Mouse (Mus musculus): ENCODE results near the gene Tnfrsf13b.
"Not testable (repeated sequence)": the region's sequence is repeated elsewhere in the genome, so short reads cannot be mapped to it uniquely, and the experiment has no call there.

The Tnfrsf13b gene

DNA sequence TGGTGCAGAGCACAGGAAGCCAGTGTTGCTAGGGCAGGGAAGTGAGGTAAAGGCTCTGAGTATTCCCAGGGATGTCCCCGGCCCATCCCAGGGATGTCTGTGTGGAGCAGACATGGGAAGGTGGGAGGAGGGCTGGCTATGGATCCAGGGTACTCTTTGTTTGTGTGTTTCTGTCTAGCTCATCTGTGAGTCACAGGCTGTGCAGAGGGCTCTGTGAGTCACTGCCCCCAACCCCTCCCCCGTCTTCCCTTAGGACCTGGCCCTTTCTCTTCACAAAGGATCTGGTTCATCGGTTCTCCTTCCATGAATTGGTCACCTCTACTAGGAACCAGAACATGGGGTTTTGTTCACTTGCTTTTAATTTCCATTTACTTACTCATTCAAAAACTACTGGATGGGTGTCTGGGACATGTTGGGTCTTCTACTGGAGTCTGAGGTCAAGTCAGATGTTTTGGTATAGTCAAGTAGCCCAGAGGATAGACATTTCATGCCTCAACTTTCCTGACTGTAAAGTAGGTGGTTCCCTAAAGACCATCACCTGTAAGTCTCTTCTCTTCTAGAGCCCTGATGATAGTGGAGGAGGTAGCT, 6.5 kb upstream of the Tnfrsf13b start:
- Histone ChIP-seq H3K4me3 (replicated peaks; ENCODE audit: low read length) (no peak overlapping the region), H3K36me3 (ENCODE audit: insufficient read depth, low read length) (no peaks in the 10 kb centered on the region), H3K4me1 (replicated peaks; ENCODE audit: low read depth, low read length) (peaks cover 20% of the 10 kb centered on the region), H3K27me3 (ENCODE audit: insufficient read depth, low read length) (peaks cover 24% of the 10 kb centered on the region), H3K9me3 (ENCODE audit: low read length) (no peaks in the 10 kb centered on the region)
- TF ChIP-seq CTCF (conservative IDR thresholded peaks at IDR 0.05; ENCODE audit: low read length): no peak
- no peak for TF ChIP-seq NANOG (IDR thresholded peaks at IDR 0.05; ENCODE audit: borderline replicate concordance, low read length)
- no peak for TF ChIP-seq POU5F1 (IDR thresholded peaks at IDR 0.05; ENCODE audit: borderline replicate concordance, low read length)

DNA sequence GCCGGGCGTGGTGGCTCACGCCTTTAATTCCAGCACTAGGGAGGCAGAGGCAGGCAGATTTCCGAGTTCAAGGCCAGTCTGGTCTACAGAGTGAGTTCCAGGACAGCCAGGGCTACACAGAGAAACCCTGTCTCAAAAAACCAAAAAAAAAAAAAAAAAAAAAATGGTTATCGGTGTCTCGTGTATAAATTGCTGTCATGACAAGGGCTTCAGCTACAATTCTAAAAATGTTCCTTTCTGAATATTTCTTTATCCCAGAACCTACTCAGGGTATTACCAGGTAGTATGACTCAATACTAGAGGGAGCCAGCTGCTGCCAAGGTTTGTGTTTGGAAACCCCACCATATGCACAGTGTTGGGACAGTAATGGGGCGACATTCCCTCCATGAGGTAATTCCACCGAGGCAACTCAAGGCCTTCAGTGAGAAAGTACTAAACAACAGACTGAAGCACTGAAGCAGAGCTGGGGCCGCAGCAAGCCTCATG, 4.2 kb upstream of the Tnfrsf13b start:
- Histone ChIP-seq H3K9me3 (ENCODE audit: low read length) (no peaks in the 10 kb centered on the region), H3K4me1 (replicated peaks; ENCODE audit: low read depth, low read length) (peaks cover 11% of the 10 kb centered on the region), H3K27me3 (ENCODE audit: insufficient read depth, low read length) (peaks cover 26% of the 10 kb centered on the region), H3K36me3 (ENCODE audit: insufficient read depth, low read length) (no peaks in the 10 kb centered on the region), H3K4me3 (replicated peaks; ENCODE audit: low read length) (no peak overlapping the region)
- no peak for TF ChIP-seq NANOG (IDR thresholded peaks at IDR 0.05; ENCODE audit: borderline replicate concordance, low read length)
- TF ChIP-seq CTCF (conservative IDR thresholded peaks at IDR 0.05; ENCODE audit: low read length): no peak
- TF ChIP-seq POU5F1 (IDR thresholded peaks at IDR 0.05; ENCODE audit: borderline replicate concordance, low read length): no peak

DNA sequence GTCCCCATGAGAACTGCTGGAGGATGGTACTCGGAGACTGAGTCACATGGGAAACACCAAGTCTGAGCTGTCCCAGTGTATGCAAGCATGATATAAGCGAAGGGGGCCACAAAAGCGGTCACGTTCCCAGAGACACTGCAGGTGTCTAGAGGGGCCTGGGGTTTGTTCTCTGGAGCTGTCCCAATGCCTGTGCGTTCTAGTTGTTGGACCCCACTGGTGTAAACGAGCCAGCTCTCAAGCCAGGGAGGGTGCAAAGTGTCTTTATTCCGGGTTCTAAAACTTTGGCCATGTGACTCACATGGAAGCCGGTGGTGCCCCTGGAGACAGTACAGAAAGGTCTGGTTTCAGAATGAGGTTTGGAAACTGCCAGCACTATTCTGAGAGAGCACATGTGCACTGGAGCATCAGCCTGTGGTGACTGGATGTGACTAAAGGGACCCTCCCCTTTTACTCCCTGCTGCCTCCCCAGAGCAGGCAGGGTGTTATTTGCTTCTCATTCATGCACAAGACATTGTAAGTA, 3.7 kb upstream of the Tnfrsf13b start:
- H3K4me1 ChIP-seq (replicated peaks; ENCODE audit: low read depth, low read length): peaks cover 11% of the 10 kb centered on the region
- H3K27me3 ChIP-seq (ENCODE audit: insufficient read depth, low read length): peaks cover 24% of the 10 kb centered on the region
- TF ChIP-seq NANOG (IDR thresholded peaks at IDR 0.05; ENCODE audit: borderline replicate concordance, low read length) (no peak), CTCF (conservative IDR thresholded peaks at IDR 0.05; ENCODE audit: low read length) (no peak), POU5F1 (IDR thresholded peaks at IDR 0.05; ENCODE audit: borderline replicate concordance, low read length) (no peak)
- H3K9me3 ChIP-seq (ENCODE audit: low read length): no peaks in the 10 kb centered on the region
- no peak overlapping the region for H3K4me3 ChIP-seq (replicated peaks; ENCODE audit: low read length)
- H3K36me3 ChIP-seq (ENCODE audit: insufficient read depth, low read length): no peaks in the 10 kb centered on the region

DNA sequence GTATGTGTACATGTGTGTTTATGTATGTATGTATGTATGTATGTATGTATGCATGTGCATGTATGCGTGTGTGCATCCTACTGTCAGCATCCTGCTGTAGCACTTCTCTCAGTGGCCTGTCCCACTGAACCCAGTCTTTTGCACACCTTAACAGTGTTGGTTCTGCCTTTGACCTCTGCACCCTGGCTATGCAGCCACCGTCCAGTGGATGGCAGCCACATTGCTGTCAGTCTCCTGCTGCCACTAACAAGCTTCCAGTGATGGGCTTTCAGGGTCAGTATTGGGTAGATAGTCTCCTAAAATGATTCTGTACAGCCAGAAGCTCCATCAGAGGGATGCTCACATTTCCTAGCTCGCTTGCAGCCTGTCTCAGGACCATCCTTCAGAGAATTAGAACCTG, 2.7 kb upstream of the Tnfrsf13b start:
- H3K4me3 ChIP-seq (replicated peaks; ENCODE audit: low read length): no peak overlapping the region
- H3K27me3 ChIP-seq (ENCODE audit: insufficient read depth, low read length): peaks cover 15% of the 10 kb centered on the region; the same call in 1 of the 2 replicates
- peaks cover 14% of the 10 kb centered on the region for H3K4me1 ChIP-seq (replicated peaks; ENCODE audit: low read depth, low read length)
- H3K36me3 ChIP-seq (ENCODE audit: insufficient read depth, low read length): no peaks in the 10 kb centered on the region
- no peak for TF ChIP-seq NANOG (IDR thresholded peaks at IDR 0.05; ENCODE audit: borderline replicate concordance, low read length)
- TF ChIP-seq CTCF (conservative IDR thresholded peaks at IDR 0.05; ENCODE audit: low read length): no peak
- no peak for TF ChIP-seq POU5F1 (IDR thresholded peaks at IDR 0.05; ENCODE audit: borderline replicate concordance, low read length)
- H3K9me3 ChIP-seq (ENCODE audit: low read length): no peaks in the 10 kb centered on the region

DNA sequence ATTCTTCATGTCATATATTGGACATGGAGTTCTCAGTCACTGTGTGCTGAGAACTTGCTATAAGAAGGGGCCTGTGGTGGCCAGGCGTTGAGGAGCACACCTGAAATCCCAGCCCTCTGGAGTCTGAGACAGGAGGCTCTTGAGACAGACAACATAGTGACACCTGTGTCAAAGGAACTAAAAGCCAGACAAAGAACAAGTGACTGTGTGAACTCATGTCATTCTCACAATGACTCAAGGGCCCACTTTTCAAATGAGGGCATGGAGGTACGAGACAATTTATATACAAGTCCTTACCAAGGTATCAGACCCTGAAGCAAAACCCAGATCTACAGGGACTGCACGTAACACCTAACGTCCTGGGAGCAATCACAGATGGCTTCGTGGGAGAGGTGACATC, 585 bp upstream of the Tnfrsf13b start:
- no peak overlapping the region for H3K4me3 ChIP-seq (replicated peaks; ENCODE audit: low read length)

DNA sequence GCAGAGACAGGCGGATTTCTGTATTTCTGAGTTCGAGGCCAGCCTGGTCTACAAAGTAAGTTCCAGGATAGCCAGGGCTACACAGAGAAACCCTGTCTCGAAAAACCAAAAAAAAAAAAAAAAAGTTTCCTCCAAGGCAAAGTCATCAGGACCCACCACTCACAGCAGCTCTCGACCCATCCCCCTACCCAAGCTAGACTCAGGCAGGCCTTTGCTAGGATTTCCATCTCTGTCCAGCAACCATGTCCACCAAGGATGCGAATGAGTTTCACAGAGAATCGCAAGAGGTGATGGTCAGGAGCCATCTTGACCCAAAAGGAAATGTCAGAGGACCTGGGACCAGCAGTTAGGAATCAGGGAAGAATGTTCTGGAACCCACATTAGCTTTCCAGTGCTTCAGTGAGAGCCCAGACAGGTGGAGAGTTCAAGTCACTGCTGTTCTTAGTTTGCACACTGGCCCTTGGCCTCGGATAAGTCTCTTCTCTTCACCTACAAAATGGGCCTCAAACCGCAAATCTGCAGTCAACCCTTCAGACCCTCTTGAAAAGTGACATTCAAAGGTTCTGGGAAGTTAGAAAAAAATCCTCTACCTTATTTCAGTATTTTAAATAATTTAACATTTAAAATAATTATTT, 983 bp downstream of the Tnfrsf13b start:
- Histone ChIP-seq H3K9me3 (ENCODE audit: low read length) (no peaks in the 10 kb centered on the region), H3K27me3 (ENCODE audit: insufficient read depth, low read length) (peaks cover 10% of the 10 kb centered on the region; the same call in 1 of the 2 replicates), H3K4me1 (replicated peaks; ENCODE audit: low read depth, low read length) (peaks cover 15% of the 10 kb centered on the region; the same call in 1 of the 2 replicates), H3K36me3 (ENCODE audit: insufficient read depth, low read length) (no peaks in the 10 kb centered on the region), H3K4me3 (replicated peaks; ENCODE audit: low read length) (no peak overlapping the region)
- no peak for TF ChIP-seq NANOG (IDR thresholded peaks at IDR 0.05; ENCODE audit: borderline replicate concordance, low read length)
- no peak for TF ChIP-seq CTCF (conservative IDR thresholded peaks at IDR 0.05; ENCODE audit: low read length)
- TF ChIP-seq POU5F1 (IDR thresholded peaks at IDR 0.05; ENCODE audit: borderline replicate concordance, low read length): no peak

More for the DNA sequence above, 585 bp upstream of the Tnfrsf13b start:
- Histone ChIP-seq H3K36me3 (ENCODE audit: insufficient read depth, low read length) (no peaks in the 10 kb centered on the region), H3K27me3 (ENCODE audit: insufficient read depth, low read length) (peaks cover 10% of the 10 kb centered on the region; the same call in 1 of the 2 replicates), H3K9me3 (ENCODE audit: low read length) (no peaks in the 10 kb centered on the region), H3K4me1 (replicated peaks; ENCODE audit: low read depth, low read length) (peaks cover 18% of the 10 kb centered on the region; the same call in 1 of the 2 replicates)
- no peak for TF ChIP-seq NANOG (IDR thresholded peaks at IDR 0.05; ENCODE audit: borderline replicate concordance, low read length)

DNA sequence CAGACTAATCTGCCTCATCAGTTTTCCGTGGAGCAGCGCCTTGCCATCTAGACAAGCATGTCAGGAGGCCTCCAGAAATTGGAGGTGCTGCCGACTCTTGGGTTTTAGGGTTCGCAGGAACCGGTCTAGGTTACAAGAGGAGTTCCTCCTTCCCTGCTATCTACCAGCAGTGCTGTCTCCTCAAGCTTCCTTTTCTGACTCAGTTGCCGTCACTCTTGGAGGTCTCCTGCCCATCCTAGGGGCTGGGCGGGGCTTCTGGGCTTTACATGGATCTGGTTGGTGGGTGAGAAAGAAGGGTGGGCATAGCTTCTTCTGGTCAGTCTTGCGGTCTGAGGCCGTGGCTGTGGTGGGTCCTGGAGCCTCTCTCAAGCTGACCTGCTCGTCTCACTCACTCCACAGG, 2.8 kb downstream of the Tnfrsf13b start:
- Histone ChIP-seq H3K9me3 (ENCODE audit: low read length) (no peaks in the 10 kb centered on the region), H3K4me1 (replicated peaks; ENCODE audit: low read depth, low read length) (peaks cover 9% of the 10 kb centered on the region; the same call in 1 of the 2 replicates), H3K4me3 (replicated peaks; ENCODE audit: low read length) (no peak overlapping the region), H3K36me3 (ENCODE audit: insufficient read depth, low read length) (no peaks in the 10 kb centered on the region), H3K27me3 (ENCODE audit: insufficient read depth, low read length) (peaks cover 10% of the 10 kb centered on the region; the same call in 1 of the 2 replicates)
- TF ChIP-seq POU5F1 (IDR thresholded peaks at IDR 0.05; ENCODE audit: borderline replicate concordance, low read length) (no peak), CTCF (conservative IDR thresholded peaks at IDR 0.05; ENCODE audit: low read length) (no peak), NANOG (IDR thresholded peaks at IDR 0.05; ENCODE audit: borderline replicate concordance, low read length) (no peak)

DNA sequence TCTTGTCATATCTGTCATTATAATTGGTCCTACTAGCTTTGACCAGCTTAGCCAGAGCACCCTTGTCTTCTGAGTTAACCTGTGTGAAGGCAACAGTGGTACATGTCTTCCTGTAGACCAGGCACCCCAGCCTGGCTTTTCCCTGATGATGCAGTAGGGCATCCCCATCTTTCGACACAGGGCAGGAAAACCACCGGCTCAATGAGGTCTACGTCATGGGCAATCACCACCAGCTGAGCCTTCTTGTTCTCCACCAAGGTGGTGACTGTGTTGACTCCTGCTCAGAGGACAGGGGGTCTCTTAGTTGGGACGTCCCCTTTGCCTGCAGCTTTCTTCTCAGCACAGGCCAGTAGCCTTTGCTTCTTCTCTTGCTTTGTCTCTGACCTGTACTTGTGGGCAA, 4.1 kb downstream of the Tnfrsf13b start:
- H3K4me1 ChIP-seq (replicated peaks; ENCODE audit: low read depth, low read length); H3K9me3 ChIP-seq (ENCODE audit: low read length); H3K4me3 ChIP-seq (replicated peaks; ENCODE audit: low read length); H3K36me3 ChIP-seq (ENCODE audit: insufficient read depth, low read length); H3K27me3 ChIP-seq (ENCODE audit: insufficient read depth, low read length): not testable (repeated sequence)

All from E14TG2a.4 (cell line).